Mouse (Mus musculus) 3134 (cell line): ENCODE measurements around the gene Usp15.
"Not testable (repeated sequence)": the region's sequence is repeated elsewhere in the genome, so short reads cannot be mapped to it uniquely, and the experiment has no call there.

Source experiments
- DNase-seq: peaks from one replicate; pipeline ENCODE4 v3.0.0-alpha.2; 2011; ENCODE audit warnings: low spot score; ENCODE audit not compliant: insufficient read length; ENCODE audit errors: extremely low read depth

Usp15 gene

GRCm38 (mm10) chr10:123196835-123197559 lies at the start of gene Usp15:
TSS of gene Usp15 (minus strand) at chr10:123196995.
- peak; percentile 84 for DNase-seq

GRCm38 (mm10) chr10:123229420-123229819 lies 32.6 kb upstream of the Usp15 start:
- DNase-seq: no peak

GRCm38 (mm10) chr10:123222785-123223184 lies 26.0 kb upstream of the Usp15 start:
- no peak for DNase-seq

GRCm38 (mm10) chr10:123209517-123209916 lies 12.7 kb upstream of the Usp15 start:
- DNase-seq: no peak

GRCm38 (mm10) chr10:123208336-123208735 lies 11.5 kb upstream of the Usp15 start:
- DNase-seq: no peak

GRCm38 (mm10) chr10:123206074-123206473 lies 9.3 kb upstream of the Usp15 start:
- DNase-seq: no peak

GRCm38 (mm10) chr10:123205364-123205763 lies 8.6 kb upstream of the Usp15 start:
- not testable (repeated sequence) for DNase-seq

GRCm38 (mm10) chr10:123201981-123202758 lies 5.4 kb upstream of the Usp15 start:
- no peak for DNase-seq

- no peak for DNase-seq
Observed at GRCm38 (mm10) chr10:123201436-123201835, 4.6 kb upstream of the Usp15 start.

- DNase-seq: no peak
Observed at GRCm38 (mm10) chr10:123200996-123201395, 4.2 kb upstream of the Usp15 start.

GRCm38 (mm10) chr10:123200320-123200659 lies 3.5 kb upstream of the Usp15 start:
- no peak for DNase-seq

- no peak for DNase-seq
Observed at GRCm38 (mm10) chr10:123199615-123200319, 3.0 kb upstream of the Usp15 start.

GRCm38 (mm10) chr10:123199119-123199518 lies 2.3 kb upstream of the Usp15 start:
- no peak for DNase-seq

- DNase-seq: no peak
Observed at GRCm38 (mm10) chr10:123198183-123198582, 1.4 kb upstream of the Usp15 start.

- peak; percentile 66 for DNase-seq
Observed at GRCm38 (mm10) chr10:123195961-123196834, 597 bp downstream of the Usp15 start.

GRCm38 (mm10) chr10:123195501-123195900 lies 1.3 kb downstream of the Usp15 start:
- DNase-seq: no peak

GRCm38 (mm10) chr10:123191038-123191437 lies 5.8 kb downstream of the Usp15 start:
- no peak for DNase-seq

GRCm38 (mm10) chr10:123187337-123187736 lies 9.5 kb downstream of the Usp15 start:
- no peak for DNase-seq

GRCm38 (mm10) chr10:123185907-123186306 lies 10.9 kb downstream of the Usp15 start:
- no peak for DNase-seq

GRCm38 (mm10) chr10:123183743-123184142 lies 13.1 kb downstream of the Usp15 start:
- DNase-seq: no peak
